Comparison of ENCODE assay signal across 7 mouse cellular contexts in genomic region chr5:66996886-66997599, GRCm38 (mm10).
DNase-seq lines count a peak whose midpoint lies in the region; ATAC-seq and TF ChIP-seq lines count a peak whose summit lies in the region.

No protein-coding gene starts in this region.

- H3K27me3 ChIP-seq in kidney, adult 2 months (replicated peaks; ENCODE audit: control insufficient read depth, insufficient read depth, low read length) = no peaks in the 10 kb centered on the region
- H3K27me3 ChIP-seq in limb, embryonic 10.5 days (ENCODE audit: low read depth, poor library complexity, severe bottlenecking) = peaks cover 20% of the 10 kb centered on the region
- H3K27me3 ChIP-seq in midbrain, embryonic 14.5 days (ENCODE audit: control insufficient read depth, insufficient read depth, low read length) = no peaks in the 10 kb centered on the region
- no peaks in the 10 kb centered on the region for H3K27me3 ChIP-seq in stomach, postnatal 0 days (ENCODE audit: control insufficient read depth, insufficient read depth, low read length)

- ATAC-seq in granulocyte monocyte progenitor cell, adult 5-6 weeks (replicated peaks; ENCODE audit: poor library complexity, severe bottlenecking) = peak; percentile 68
- ATAC-seq in midbrain, embryonic 14.5 days (ENCODE audit: low FRiP score, low TSS enrichment) = peak; percentile 86
- ATAC-seq in stomach, postnatal 0 days (ENCODE audit: low FRiP score, low TSS enrichment) = peak; percentile 74

- no peak for TF ChIP-seq EP300 in stomach, postnatal 0 days (optimal IDR thresholded peaks at IDR 0.05)

- peak; percentile 85 for DNase-seq in brain, adult 2 months (ENCODE audit: low read depth, low spot score)
- DNase-seq in embryo, embryonic 9.5 days (ENCODE audit: extremely low spot score) = peak; percentile 94
- DNase-seq in kidney, adult 2 months = peak; percentile 72
- peak; percentile 96 for DNase-seq in limb, embryonic 10.5 days (ENCODE audit: low spot score)
- peak; percentile 95 for DNase-seq in midbrain, embryonic 14.5 days
- peak; percentile 80 for DNase-seq in stomach, postnatal 0 days (ENCODE audit: low spot score)

- peak; percentile 61 for TF ChIP-seq CTCF in kidney, adult 2 months (conservative IDR thresholded peaks at IDR 0.05; ENCODE audit: insufficient read depth, insufficient read length, low read depth, low read length)
- TF ChIP-seq CTCF in stomach, postnatal 0 days (IDR thresholded peaks at IDR 0.05; ENCODE audit: low read depth) = peak; percentile 90

- H3K27ac ChIP-seq in kidney, adult 2 months (ENCODE audit: insufficient read depth, low read depth, low read length) = no peak overlapping the region
- H3K27ac ChIP-seq in limb, embryonic 10.5 days = peak overlapping the region; percentile 83
- H3K27ac ChIP-seq in midbrain, embryonic 14.5 days (replicated peaks; ENCODE audit: low read depth, low read length) = peak overlapping the region; percentile 79
- H3K27ac ChIP-seq in stomach, postnatal 0 days (replicated peaks) = no peak overlapping the region

- no peak for TF ChIP-seq POLR2A in kidney, adult 2 months (IDR thresholded peaks at IDR 0.05; ENCODE audit: low read depth, low read length)

- no peaks in the 10 kb centered on the region for H3K9me3 ChIP-seq in limb, embryonic 10.5 days (replicated peaks)
- no peaks in the 10 kb centered on the region for H3K9me3 ChIP-seq in midbrain, embryonic 14.5 days (ENCODE audit: control insufficient read depth, low read length)
- no peaks in the 10 kb centered on the region for H3K9me3 ChIP-seq in stomach, postnatal 0 days (ENCODE audit: control insufficient read depth, low read length)

- no peaks in the 10 kb centered on the region for H3K4me1 ChIP-seq in kidney, adult 2 months (ENCODE audit: control insufficient read depth, insufficient read depth, low read length)
- H3K4me1 ChIP-seq in limb, embryonic 10.5 days = peaks cover 59% of the 10 kb centered on the region
- 0 out of 2 replicates have a peak, but pooled peaks cover 6% of the 10 kb centered on the region for H3K4me1 ChIP-seq in midbrain, embryonic 14.5 days (ENCODE audit: control insufficient read depth, insufficient read depth, low read length)
- no peaks in the 10 kb centered on the region for H3K4me1 ChIP-seq in stomach, postnatal 0 days (replicated peaks; ENCODE audit: control insufficient read depth, insufficient read depth)

- H3K4me2 ChIP-seq in midbrain, embryonic 14.5 days (ENCODE audit: low read length) = peak overlapping the region; percentile 67
- peak overlapping the region; percentile 60 for H3K4me2 ChIP-seq in stomach, postnatal 0 days (replicated peaks; ENCODE audit: low read depth)

- H3K36me3 ChIP-seq in kidney, adult 2 months (ENCODE audit: control insufficient read depth, insufficient read depth, low read length) = no peaks in the 10 kb centered on the region
- peaks cover 9% of the 10 kb centered on the region for H3K36me3 ChIP-seq in limb, embryonic 10.5 days
- 0 out of 2 replicates have a peak, but pooled peaks cover 3% of the 10 kb centered on the region for H3K36me3 ChIP-seq in midbrain, embryonic 14.5 days (ENCODE audit: control insufficient read depth, insufficient read depth, low read length)
- no peaks in the 10 kb centered on the region for H3K36me3 ChIP-seq in stomach, postnatal 0 days (ENCODE audit: control insufficient read depth, insufficient read depth, low read length)

- H3K4me3 ChIP-seq in kidney, adult 2 months (ENCODE audit: insufficient read depth, low read depth, low read length) = no peak overlapping the region
- H3K4me3 ChIP-seq in limb, embryonic 10.5 days = peak overlapping the region; percentile 48
- peak overlapping the region; percentile 39 for H3K4me3 ChIP-seq in midbrain, embryonic 14.5 days (replicated peaks; ENCODE audit: low read depth, low read length)
- peak overlapping the region; percentile 28 for H3K4me3 ChIP-seq in stomach, postnatal 0 days (ENCODE audit: low read depth, low read length)

- 22% methylated on average over 33 of the region's 33 CpGs for WGBS in kidney, adult 2 months
- 1% methylated on average over 33 of the region's 33 CpGs for WGBS in limb, embryonic 10.5 days
- under 1% methylated on average over 33 of the region's 33 CpGs for WGBS in midbrain, embryonic 14.5 days
- 4% methylated on average over 33 of the region's 33 CpGs for WGBS in stomach, postnatal 0 days

- peak overlapping the region; percentile 57 for H3K9ac ChIP-seq in midbrain, embryonic 14.5 days (replicated peaks; ENCODE audit: low read length)
- H3K9ac ChIP-seq in stomach, postnatal 0 days (ENCODE audit: low read length) = 0 out of 2 replicates have a peak overlapping the region, but pooled peaks have one; percentile 27

Comparison
In these comparisons a context has a peak if more than half of its experiments do, and no peak if none do; other contexts are left out.
1. H3K27ac ChIP-seq: peak in limb, embryonic 10.5 days (single experiment) and midbrain, embryonic 14.5 days (single experiment); none in kidney, adult 2 months (single experiment) and stomach, postnatal 0 days (single experiment).
2. Peak in every context shown above with its lines, with median percentiles within 50 percentile points of each other: DNase-seq and ATAC-seq.